Mouse (Mus musculus) effector memory CD4-positive, alpha-beta T cell, adult 5 months (primary cell): Measurements from ENCODE around the gene Wdr63. TPM values are rescaled to one million over a fixed set of nuclear protein-coding genes. Genes with fewer than 3 reads are reported as not detected.

Experiments used
- polyA plus RNA-seq: library from polyadenylated mRNA; unstranded; fragments of 100-300 nt; shearing (Covaris generic); gene quantifications from one replicate; pipeline ENCODE4 v1.2.1, GENCODE M21; 2017

Gene Wdr63
- polyA plus RNA-seq: not detected

DNA sequence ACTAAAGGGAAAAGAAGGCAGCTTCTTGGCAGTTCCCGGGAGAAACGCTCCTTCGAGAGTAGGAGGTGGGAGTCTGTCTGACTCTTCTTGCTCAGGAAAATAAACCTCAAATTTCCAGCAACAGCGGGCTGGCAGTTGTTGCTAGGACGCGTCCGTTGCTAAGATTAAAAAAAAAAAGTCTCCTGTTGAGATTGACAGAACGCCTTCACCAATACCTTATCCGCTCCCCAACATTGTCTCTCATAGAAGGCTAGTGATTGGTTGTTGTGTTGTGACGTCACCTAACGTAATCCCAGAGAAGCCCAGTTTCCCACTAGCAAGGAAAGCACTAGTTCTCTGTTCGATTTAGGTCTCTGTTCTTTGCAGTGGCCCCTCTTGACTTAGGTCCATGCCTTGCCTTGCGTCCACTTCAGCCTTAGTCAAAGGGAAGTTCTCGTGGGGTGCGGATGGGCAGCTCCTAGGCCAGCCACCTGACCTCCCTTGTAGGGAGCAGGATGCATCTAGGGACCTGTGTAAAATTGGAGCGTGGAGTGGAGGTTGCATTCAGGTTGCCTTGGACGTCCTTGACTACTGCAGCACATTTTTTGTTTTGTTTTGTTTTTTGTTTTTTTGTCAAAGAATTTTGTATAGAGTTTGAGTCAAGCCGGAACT is at the start of gene Wdr63:
Gene Wdr63 (minus strand): TSS at position 210 of the 651 bp plus-strand sequence.

DNA sequence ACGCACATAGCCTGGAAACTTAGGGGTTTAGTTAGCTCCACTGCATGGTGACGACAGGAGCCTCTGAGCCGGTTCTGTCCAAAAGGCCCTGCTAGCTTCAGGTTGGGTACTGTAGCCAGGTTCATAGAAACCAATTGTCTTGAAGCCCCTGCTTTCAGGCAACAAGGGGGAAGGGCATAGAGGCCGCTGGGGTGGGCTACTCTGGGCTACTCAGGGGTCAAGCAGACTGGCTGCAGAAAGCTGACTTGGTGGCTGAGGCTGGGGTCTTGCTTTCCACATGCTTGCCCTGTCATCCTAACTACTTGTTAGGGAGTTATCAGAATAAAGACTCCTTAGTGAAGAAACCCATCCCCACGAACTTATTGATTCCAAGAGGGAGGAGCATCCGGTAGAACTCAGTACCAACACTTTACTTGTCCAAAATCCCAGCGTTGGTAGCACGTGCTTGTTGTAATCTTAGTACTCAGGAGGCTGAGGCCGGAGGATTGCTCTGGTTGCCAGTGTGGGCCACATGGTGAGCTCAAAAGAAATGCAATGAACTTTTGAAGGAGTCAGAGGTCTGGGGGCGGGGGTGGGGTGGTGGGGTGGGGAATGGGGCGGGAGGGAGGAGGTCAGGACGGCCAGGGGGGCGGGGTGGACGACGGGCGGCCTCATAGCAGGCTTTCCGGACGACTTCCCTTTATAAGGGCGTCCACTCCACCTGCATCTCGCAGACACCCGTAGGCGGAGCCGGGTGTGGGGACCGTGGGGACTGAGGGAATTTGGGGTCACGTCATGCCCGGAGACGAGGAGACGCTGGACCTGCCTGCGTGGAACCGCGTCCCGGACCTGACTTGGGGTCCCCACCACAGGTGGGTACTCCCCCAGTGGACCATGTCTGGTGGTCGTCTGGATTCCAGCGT is 41.5 kb upstream of the Wdr63 start, which contains the start of gene Mcoln2:
Gene Mcoln2 (plus strand): TSS at position 678 of the 902 bp plus-strand sequence.

DNA sequence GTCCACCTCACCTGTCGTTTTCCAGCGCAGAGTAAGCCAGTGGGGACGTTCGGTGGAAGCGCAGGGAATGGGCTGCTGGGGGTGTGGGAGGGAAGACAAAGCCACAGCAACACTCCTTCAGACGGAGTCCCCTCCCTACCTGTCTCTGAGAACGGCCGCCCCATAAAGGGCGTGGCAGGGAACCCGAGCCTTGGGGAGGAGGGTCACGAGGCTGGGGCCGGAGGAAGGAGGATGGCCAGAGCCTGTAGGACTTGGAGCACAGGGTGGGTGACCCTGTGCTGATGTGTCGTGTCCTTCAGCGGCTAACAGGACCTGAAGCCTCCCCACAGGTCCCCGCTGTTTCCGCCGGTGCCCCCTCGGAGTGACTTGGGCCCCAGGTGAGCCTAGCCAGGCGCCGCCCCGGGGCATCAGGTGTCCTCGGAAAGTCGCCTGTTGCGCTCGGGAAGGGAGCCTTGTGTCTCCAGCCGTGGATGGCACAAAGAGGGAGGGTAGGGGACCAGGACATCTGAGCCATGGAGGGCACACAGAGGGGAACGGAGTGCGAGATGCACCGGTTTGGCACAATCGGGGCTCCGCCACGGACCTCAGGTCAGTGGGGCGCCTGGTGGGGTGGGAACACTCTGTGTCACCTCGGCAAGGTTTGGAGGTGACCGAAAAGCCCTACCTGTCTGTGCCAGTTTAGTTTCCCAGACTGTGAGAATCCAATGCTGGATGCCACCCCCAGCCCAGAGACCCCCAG is 9.5 kb upstream of the Wdr63 start, which contains the start of gene Mcoln3:
Gene Mcoln3 (plus strand): TSS at position 193 of the 739 bp plus-strand sequence.

Other genes starting within 250 kb of the Wdr63 start
- 204 TPM for gene Bcl10, start 185.3 kb downstream of the Wdr63 start, polyA plus RNA-seq
- 71.2 TPM for gene 2410004B18Rik, start 170.1 kb downstream of the Wdr63 start, polyA plus RNA-seq
- gene Syde2, start 120.3 kb downstream of the Wdr63 start, polyA plus RNA-seq: 0.32 TPM
- gene Mcoln3, start 9.3 kb upstream of the Wdr63 start, polyA plus RNA-seq: 1.5 TPM
- 19.1 TPM for gene Mcoln2, start 41.7 kb upstream of the Wdr63 start, polyA plus RNA-seq
- not detected for gene Lpar3, start 112.8 kb upstream of the Wdr63 start, polyA plus RNA-seq